Mouse (Mus musculus) gastrocnemius, postnatal 4 days (tissue): Measurements from ENCODE around the gene Vps50. TPM values are rescaled to one million over a fixed set of nuclear protein-coding genes. Genes with fewer than 3 reads are reported as not detected.
"Not testable (repeated sequence)": the region's sequence is repeated elsewhere in the genome, so short reads cannot be mapped to it uniquely, and the experiment has no call there.

Experiments used
- DNase-seq, 2 experiments: peaks; one replicate each; pipeline ENCODE4 v3.0.0; 2021 to 2022; ENCODE audit warnings: low spot score in 2 of 2, mixed read lengths in 2 of 2
- total RNA-seq, 2 experiments: library from RNA; stranded (reverse); gene quantifications; 2 replicates each; pipeline ENCODE4 v1.2.3; 2021

The Vps50 gene
- total RNA-seq, 2 experiments from 2014 or later = 17.7 to 21.0 TPM

DNA sequence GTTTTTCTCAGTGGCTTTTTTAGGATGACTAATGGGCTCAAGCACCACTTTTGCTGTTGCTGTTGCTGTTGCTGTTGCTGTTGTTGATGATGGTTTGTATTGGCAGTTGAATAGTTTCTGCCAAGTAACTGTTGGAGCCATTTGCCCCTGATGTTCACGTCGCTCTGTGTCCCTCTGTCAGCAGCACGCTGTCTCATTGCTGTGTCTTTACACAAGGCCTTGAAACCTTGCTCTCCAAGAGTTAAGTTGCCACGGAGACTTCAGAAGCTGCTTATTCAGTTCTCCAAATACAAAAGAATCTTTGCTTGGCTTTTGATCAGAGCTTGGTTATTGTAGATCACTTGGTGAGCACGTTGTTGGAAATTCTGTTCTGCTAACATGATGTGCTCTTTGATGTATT is 33.3 kb downstream of the Vps50 start:
- no peak for DNase-seq

DNA sequence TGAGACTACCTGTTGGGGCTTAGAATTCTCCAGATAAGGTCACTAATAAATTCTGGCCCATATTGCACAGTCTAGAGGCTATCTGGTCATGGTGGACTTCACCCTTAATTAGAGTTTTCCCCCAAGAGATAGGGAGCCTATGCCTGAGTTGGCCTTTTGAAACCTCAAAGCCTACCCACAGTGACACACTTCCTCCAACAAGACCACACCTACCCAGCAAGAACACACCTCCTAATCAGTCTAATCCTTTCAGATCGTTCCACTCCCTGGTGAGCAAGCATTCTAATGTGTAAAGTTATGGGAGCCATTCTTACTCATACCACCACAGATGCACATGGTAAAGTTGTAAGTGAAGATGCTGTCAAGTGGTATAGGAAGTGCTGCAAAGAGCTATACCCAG is 37.9 kb downstream of the Vps50 start:
- no peak for DNase-seq

DNA sequence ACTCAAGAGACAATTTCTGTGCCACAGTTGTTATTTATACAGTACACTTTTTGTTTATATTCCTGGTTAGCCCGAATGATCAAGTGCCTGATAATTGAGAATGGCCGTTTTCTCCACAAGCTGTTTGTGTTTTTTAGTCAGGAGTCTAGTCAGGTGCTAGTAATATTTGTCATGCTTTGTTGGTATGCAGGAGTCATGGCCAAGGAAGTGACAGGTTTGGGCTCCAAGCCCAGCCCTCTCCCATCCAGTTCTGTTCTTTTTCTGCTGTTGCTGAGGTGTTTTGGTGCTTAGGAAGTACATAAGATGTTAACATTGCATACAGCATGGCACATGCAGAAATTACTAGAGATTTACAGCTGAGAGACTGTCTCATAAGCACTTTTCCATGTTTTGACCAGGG is 41.3 kb downstream of the Vps50 start:
- no peak for DNase-seq

DNA sequence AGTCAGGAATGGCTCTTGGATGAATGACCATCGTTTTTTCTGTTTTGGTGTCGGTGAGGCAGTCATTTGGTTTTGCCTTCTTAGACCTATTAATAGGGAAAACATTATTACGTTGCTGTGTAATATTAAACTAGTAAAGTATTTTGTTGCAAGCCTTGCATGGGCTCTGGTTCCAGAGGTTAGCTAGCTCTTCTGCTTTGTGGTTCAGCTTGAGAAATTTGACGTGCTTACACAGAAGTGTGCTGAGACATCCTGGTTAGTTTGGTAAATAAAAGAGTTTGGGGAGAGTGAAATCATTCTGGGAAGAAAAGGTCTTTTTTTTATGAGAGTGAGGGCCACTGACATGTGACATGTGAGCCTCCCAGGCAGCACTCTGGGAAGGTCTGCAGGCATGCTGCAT is 45.7 kb downstream of the Vps50 start:
- DNase-seq = no peak

DNA sequence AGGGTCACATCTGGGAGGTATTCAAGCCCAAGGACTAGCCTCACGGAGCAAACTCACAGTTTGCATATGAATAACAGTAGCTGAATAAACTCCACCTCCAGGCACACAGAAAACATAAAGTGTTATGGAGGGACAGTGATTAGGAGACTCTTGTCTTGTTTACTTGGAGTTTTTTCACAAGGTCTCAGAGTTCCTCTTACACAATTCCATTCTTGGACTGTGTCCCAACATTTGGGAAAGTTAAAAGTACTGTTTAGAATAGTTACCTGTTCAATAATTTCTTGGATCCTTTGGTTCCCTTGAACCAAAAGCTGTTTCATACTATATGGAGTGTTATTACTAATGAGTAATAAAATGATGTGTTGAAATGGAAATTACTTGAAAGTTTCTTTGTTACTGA is 46.8 kb downstream of the Vps50 start:
- DNase-seq = no peak

DNA sequence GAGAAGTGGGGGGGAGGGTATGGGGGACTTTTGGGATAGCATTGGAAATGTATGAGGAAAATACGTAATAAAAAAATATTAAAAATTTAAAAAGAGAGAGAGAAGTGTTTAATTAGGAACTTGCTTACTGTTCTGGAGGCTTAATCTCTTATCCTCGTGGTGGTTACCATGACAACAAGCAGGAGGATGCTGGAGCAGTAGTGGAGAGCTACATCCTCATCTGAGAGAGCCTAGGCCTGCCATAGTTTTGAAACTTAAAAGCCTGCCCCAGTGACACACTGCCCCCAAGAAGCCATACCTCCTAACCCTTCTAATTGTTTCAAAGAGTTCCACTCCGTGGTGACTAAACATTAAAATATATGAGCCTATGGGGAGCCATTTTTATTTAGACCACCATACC is 50.8 kb downstream of the Vps50 start:
- DNase-seq = no peak

DNA sequence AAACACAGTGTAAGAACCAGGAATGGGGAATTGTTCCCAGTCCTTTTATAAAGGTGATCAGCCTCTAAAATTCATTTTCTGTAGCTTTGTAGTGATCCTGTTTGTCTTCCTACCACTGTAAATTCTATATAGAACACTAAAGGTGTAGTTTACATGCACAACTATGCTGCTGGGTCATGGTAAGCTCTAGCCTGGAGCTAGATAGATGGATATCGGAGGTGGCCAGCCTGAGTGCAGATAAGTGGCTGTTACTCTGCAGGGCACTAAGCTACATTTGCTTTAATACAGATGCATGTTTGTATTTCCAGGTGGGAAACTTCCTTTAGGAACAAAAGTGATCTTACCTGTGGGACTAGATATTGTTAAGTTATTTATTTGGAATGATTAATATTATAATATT is 51.8 kb downstream of the Vps50 start:
- no peak for DNase-seq

DNA sequence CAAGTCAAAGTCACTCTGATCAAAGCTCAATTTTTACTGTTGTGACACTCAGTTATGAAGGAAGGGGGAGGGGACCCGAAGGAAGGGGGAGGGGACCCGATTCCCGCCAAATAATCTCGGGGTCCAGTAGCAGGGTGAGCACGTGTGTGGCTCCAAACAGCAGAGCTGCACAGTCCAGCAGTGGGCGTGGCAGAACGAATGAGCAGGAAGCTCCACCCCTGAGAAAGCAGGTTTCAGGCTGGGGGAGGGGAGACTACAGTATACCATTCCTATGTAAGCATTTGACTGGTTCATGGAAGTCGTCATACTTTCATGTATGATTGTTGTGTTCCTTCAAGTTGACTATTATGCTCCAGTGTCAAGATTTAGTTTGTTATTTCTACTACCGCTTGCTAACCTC is 54.5 kb downstream of the Vps50 start:
- not testable (repeated sequence) for DNase-seq

DNA sequence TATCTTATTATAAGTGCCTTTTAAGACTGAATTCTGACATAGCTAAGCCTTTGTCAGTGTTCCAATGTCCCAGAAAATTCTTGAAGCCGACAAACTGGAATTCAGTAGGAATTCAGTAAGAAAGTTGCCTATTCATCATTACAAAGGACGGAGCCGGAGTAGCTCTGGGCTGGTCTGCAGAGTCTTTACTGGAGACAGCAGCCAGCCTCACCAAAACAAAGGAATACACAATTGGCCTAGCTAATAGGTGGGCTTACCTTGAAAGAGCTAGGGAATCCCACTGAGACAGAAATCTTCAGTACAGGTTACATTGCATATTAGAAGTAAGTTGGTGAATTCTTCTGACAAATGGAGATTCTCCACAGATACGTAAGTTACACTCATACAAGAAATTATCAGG is 59.0 kb downstream of the Vps50 start:
- DNase-seq = no peak

DNA sequence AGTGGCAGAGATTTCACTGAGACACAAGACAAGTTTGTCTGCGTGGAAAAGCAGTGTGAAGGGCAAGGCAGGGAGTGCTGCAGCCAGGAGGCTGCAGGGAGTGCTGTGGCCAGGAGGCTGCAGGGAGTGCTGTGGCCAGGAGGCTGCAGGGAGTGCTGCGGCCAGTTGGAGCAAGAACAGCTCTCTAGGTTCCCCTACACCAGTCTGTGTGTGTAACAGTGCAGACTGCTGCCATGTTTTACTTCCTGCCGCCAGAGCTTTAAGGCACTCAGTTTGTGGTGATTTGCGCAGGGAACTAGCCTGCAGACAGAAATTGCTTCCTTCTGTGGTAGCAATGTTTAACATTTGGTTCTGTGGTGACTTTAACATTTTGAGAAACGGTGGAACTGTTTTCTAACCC is 61.8 kb downstream of the Vps50 start:
- DNase-seq = no peak

DNA sequence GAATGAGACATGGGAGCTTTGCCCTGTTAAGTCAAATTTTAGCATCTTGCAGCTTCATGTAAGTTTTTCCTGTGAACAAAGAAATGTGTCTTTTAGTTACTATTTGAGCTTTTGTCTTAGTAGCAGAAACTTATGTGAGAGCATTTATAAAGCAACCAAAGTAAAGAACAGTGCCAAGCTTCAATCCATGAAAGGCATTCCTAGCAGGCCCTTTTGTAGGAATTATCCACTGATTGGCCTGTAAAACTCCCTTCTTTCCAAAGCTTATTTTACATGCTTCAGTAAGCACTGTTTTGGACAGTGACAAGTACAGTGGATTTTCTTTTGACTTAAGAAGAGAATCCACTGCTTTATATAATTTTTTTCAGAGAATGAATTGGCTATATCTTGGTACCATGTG is 64.1 kb downstream of the Vps50 start:
- DNase-seq = no peak

DNA sequence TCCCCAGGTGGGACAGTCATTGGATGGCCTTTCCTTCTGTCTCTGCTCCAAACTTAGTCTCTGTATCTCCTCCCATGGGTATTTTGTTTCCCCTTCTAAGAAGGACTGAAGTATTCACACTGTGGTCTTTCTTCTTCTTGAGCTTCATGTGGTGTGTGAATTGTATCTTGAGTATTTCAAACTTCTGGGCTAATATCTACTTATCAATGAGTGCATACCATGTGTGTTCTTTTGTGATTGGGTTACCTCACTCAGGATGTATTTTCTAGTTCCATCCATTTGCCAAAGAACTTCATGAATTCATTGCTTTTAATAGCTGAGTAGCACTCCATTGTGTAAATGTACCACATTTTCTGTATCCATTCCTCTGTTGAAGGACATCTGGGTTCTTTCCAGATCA is 65.9 kb downstream of the Vps50 start:
- DNase-seq = not testable (repeated sequence)

DNA sequence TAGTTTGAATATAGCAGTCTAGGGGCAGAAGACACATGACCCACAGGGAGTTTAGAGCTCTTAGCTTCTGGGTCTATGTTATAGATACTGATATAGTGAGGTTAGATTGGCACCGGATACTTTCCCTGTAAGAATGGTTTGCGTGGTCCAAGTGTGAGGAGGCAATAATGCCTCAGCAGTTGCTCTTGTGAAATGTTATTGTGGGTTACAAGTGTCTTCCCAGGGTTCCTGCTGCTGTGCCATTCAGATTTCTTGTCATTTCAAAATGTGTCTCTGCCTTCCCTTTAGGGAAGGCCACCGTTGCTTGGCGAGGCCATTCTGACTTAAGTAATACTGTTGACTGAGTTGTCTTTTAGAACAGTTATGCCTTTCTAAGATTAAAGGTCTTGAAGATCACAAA is 66.8 kb downstream of the Vps50 start:
- no peak for DNase-seq

DNA sequence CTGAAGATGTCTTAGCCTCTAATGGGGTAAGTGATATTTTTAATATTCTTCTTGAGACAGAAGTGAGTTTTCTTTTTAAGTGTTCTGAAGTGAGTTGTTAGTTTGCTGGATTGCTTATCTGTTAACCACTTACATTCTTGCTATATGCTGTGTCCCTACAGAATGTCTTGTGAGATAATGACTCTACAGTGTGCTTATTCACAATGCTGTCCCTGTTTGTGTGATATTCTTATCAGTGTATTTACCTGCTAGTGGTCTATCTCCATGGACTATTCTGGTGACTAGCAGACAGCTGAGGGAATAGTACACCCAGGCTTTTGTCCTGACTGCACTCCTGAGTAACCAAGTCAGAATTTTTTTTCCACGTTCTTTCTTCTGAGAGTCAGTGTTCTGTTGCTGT is 67.5 kb downstream of the Vps50 start:
- DNase-seq = no peak

DNA sequence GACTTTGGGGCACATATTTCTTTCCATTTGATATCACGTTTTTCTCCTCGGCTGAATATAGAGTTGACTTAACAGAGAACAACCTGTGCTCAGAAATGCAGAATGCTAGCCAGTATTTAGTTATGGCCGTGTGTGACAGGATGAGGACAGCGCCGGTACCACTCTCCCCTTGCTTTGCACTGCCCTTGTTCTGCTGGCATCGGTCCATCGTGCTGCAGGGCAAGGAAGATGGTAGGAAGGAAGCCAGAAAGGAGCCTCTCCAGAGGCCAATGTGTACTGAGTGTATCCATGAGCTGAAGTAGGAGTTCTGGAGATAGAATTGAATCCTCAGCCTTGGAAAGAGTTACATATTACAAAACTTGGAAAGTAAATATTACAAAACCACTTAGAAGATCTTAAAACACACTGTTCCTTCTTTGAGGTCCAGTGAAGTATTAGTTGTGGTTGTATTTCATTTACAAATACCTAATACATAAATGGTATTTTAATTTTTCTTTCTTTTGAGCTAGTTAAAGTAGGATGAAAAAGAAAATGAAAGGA is 69.0 kb downstream of the Vps50 start:
- DNase-seq = no peak

DNA sequence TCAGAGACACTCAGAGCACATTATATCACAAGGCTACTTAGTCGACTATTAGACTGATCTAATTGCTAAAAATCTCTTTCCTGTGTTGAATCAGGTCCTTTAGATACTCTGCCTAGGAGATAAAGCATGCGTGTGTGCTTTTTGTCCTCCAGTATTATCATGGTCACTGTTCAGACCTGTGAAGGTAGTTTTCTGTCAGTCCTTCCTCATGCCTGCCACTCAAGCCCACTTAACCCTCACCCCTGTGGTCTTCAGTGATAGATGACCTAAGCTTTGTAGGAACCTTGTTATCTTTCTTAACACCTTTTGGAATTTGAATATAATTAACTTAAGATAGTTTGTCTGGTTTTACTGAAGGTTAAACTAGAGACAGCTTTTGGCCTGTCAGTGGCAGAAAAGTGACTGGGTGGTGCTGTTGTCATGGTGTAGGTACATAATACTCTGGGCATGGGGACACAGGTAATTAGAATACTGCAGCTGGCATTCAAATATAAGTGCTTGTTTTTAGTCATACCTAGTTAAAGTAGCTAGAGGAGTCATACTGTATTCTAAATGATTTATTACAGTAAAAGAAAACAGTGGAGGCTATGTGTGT is 74.1 kb downstream of the Vps50 start:
- no peak for DNase-seq

DNA sequence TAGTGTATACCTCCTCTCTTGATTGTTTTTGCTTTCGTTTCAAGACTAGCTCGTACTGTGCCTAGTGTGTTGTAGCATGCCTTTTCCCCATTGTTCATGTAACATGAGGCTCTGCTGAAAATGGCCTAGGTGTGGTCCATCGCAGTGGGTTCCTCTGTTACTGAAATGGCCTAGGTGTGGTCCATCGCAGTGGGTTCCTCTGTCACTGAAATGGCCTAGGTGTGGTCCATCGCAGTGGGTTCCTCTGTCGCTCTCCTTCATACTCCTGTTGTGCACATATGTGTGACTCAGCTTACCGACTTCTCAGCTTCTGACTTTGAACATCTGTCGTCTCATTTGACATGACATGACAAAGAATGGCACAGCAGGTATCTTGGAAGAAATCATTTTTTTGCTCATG is 75.6 kb downstream of the Vps50 start:
- DNase-seq = no peak

DNA sequence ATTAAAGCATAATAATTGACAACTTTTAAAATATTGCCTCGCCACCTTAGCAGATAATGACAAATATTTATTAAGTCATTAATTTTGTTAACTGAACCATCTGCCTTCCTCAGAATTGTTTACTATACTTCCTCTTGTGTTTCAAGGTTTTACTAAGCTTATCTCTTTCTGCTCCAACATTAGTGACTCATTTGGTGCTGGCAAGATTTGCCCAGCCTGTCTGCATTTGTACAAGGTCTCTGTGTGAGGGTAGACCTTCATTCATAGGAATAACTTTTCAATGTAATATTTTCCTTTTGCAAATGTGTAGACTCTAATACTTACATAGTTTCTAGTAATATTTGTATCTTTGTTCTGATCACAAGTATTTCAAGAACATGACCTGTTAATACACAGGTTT is 87.2 kb downstream of the Vps50 start:
- DNase-seq = no peak

DNA sequence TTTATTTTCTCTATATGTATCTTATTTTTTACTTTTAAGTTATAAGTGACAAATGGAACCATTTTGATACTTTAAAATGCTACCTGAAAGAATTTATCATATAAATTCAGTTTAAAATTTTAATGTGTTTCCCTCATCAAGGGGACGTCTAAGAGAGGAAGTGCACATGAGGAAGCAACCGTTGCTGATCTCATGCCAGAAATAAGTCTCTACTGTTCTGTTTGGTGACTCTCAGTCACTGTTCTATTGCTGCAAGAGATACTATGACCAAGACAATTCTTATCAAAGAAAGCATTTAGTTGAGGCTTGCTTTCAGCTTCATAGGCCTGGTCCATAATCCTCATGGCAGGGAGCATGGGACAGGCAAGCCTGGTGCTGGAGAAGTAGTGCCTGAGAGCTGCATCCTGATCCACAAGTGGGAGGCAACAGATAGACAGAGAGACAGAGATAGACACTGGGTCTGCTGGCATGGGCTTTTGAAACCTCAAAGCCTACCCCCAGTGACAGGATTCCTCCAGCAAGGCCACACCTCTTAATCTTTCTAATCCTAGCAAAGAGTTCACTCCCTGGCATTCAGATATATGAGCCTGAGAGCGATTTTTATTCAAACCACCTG is 92.2 kb downstream of the Vps50 start:
- DNase-seq = no peak

DNA sequence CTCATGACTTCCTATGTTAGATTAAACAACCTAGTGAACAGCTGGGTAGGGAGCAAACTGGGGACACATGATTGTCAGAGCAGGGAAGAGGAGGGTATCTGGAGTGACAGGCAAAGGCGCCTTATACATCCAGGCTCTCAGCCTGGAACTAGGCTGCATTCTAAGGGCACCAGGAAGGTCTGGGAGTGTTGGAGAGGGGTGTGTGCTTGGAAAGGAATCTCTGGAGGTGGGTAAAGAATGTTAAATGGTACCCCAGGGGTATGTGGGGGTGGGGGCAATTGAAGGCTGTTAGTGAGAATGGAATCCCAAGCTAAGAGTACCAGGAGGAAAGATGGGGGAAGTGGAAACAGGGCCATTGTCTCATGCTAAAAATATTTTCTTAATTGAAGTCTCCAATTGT is 96.1 kb downstream of the Vps50 start:
- DNase-seq = no peak

DNA sequence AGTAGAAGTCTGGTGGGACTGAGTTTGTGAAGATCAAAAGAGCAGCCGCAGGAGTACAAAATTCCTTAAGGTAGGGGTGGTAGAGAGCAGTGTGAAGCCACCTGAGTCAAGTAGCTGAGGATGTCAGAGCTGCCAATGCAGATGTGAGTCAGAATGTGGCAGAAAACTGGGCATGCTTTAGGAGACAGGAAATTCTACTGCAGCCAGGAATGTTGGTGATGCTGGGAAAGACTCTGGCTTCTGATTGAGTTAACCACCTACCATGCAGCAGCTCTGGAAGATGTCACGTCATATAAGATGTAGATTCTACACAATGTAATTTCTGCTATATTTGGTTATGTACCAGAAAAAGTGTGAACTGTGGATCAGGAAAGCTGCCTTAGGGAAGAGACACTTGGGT is 114.6 kb downstream of the Vps50 start:
- no peak for DNase-seq

DNA sequence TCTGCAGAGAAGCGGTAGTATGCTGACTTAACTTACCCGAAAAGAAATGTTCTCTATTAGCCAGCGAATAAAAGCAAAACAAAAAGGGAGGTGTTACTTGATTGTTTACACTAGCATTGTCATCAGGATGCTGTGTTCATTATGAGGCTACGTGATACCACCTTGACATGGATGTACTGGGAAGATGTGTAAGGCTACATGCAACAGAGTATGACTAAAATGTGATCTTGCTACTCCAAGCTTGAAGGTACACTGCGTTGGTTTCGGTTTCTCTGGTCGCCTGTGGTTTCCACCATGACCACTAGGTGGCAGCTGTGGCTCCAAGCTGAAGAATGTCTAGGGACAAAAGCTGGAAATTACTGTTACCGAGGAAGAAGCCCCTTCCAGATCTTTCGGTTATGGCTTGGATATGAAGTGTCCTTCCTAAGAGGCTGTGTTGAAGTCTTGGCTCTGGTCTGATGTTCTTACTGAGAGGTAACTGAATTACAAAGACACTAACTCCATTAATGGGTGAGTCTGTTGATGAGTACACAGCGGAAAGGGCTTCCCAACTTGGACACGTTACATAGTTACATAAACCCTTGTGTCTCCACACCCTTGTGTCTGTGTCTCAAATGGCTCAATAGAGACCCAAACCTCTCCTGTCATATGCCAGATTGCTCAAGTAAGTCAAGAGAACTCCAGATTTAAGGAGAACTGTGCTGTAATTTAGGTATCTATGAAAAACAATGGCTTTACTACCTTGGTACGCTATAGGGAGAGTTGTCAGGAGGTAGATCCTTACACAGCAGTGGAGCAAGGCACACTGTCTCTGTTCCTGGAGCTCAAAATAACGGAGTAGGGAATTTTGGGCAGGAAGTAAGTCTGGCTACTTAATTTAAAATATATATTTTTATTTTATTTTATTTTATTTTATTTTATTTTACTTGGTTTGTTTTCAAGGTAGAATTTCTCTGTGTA is 122.5 kb downstream of the Vps50 start:
- not testable (repeated sequence) for DNase-seq
